Mouse (Mus musculus): Measurements from ENCODE around the gene Gpatch4. TPM values are rescaled to one million over a fixed set of nuclear protein-coding genes. Genes with fewer than 3 reads are reported as not detected.

The Gpatch4 gene
- 10 to 100 TPM; 12.9 to 20.4 TPM for total RNA-seq (2021)
- long read RNA-seq, experiment 1, transcript Gpatch4-201 (8 exons, 1,630 nt): major isoform, 19 of 29 reads
- long read RNA-seq, experiment 1, partial matches to known transcripts: 4 of 29 reads
- long read RNA-seq, experiment 1, other reads (novel, unspliced or antisense): 2 of 29 reads
- long read RNA-seq, experiment 2, transcript Gpatch4-201 (8 exons, 1,630 nt): major isoform, 5 of 9 reads
- long read RNA-seq, experiment 2, partial matches to known transcripts: 0 of 9 reads
- long read RNA-seq, experiment 2, other reads (novel, unspliced or antisense): 2 of 9 reads

GRCm38 (mm10) chr3:88042661-88043421 lies at the start of gene Gpatch4:
Gpatch4 (plus strand) TSS chr3:88043108.
- DNase-seq: peak; percentile 85 to 91

GRCm38 (mm10) chr3:87993436-87993835 lies 49.5 kb upstream of the Gpatch4 start:
- DNase-seq: peak; percentile 60 to 64

- no peak for DNase-seq
These were observed 47.6 kb upstream of the Gpatch4 start for GRCm38 (mm10) chr3:87995331-87995730.

GRCm38 (mm10) chr3:87996401-87996800 lies 46.5 kb upstream of the Gpatch4 start:
- DNase-seq: no peak

GRCm38 (mm10) chr3:87996971-87997614 lies 45.8 kb upstream of the Gpatch4 start:
- DNase-seq: peak; percentile 63 to 79

- DNase-seq: no peak
These were observed 44.2 kb upstream of the Gpatch4 start for GRCm38 (mm10) chr3:87998747-87999146.

- DNase-seq: peak in 1 of 2 experiments; percentile 31
These were observed 43.5 kb upstream of the Gpatch4 start for GRCm38 (mm10) chr3:87999243-87999895.

GRCm38 (mm10) chr3:88000181-88000580 lies 42.7 kb upstream of the Gpatch4 start, which contains the start of gene Bcan:
Bcan (minus strand) TSS chr3:88000230.
- DNase-seq: peak; percentile 68 to 74

GRCm38 (mm10) chr3:88000816-88001595 lies 41.9 kb upstream of the Gpatch4 start:
- DNase-seq: peak; percentile 74 to 79

- DNase-seq: peak; percentile 64 to 74
These were observed 40.5 kb upstream of the Gpatch4 start for GRCm38 (mm10) chr3:88002291-88002976.

GRCm38 (mm10) chr3:88005822-88006786 lies 36.8 kb upstream of the Gpatch4 start:
- no peak for DNase-seq

GRCm38 (mm10) chr3:88010634-88011265 lies 32.2 kb upstream of the Gpatch4 start:
- peak; percentile 16 to 54 for DNase-seq

GRCm38 (mm10) chr3:88022322-88023191 lies 20.4 kb upstream of the Gpatch4 start:
- peak; percentile 96 to 98 for DNase-seq

GRCm38 (mm10) chr3:88023192-88024074 lies 19.5 kb upstream of the Gpatch4 start:
- no peak for DNase-seq

- DNase-seq: no peak
These were observed 16.1 kb upstream of the Gpatch4 start for GRCm38 (mm10) chr3:88026823-88027222.

GRCm38 (mm10) chr3:88027434-88028186 lies 15.3 kb upstream of the Gpatch4 start, which contains the start of gene Hapln2:
Hapln2 (minus strand) TSS chr3:88027583.
- DNase-seq: no peak

All from adrenal gland, postnatal 36 days (tissue).